Mouse (Mus musculus): ENCODE measurements around the gene Stard8. TPM values are rescaled to one million over a fixed set of nuclear protein-coding genes. Genes with fewer than 3 reads are reported as not detected.

Gene Stard8
- polyA plus RNA-seq, 1 experiment from 2014 or later = 7.7 TPM

- no peak overlapping the region for H3K4me2 ChIP-seq (replicated peaks)
- H3K27ac ChIP-seq = no peak overlapping the region
- whole genome bisulfite sequencing = 50% methylated on average over 4 of the region's 4 CpGs
- H3K4me3 ChIP-seq = no peak overlapping the region
- H3K36me3 ChIP-seq = no peaks in the 10 kb centered on the region
- H3K27me3 ChIP-seq (replicated peaks) = peaks cover 12% of the 10 kb centered on the region
- no peaks in the 10 kb centered on the region for H3K9me3 ChIP-seq
- no peak for ATAC-seq (ENCODE audit: low FRiP score, low read depth)
- no peak overlapping the region for H3K9ac ChIP-seq
- H3K4me1 ChIP-seq = no peaks in the 10 kb centered on the region
Measured at GRCm38 (mm10) chrX:99048111-99048510, 45.1 kb downstream of the Stard8 start.

- H3K4me2 ChIP-seq (replicated peaks) = no peak overlapping the region
- ATAC-seq (ENCODE audit: low FRiP score, low read depth) = no peak
- no peak overlapping the region for H3K9ac ChIP-seq
- no peaks in the 10 kb centered on the region for H3K9me3 ChIP-seq
- WGBS = 66% methylated on average over 5 of the region's 5 CpGs
- no peak overlapping the region for H3K4me3 ChIP-seq
- no peaks in the 10 kb centered on the region for H3K4me1 ChIP-seq
- 0 out of 2 replicates have a peak, but pooled peaks cover 3% of the 10 kb centered on the region for H3K27me3 ChIP-seq (replicated peaks)
- no peak overlapping the region for H3K27ac ChIP-seq
- no peaks in the 10 kb centered on the region for H3K36me3 ChIP-seq
Measured at GRCm38 (mm10) chrX:99049247-99049646, 46.2 kb downstream of the Stard8 start.

GRCm38 (mm10) chrX:99050736-99051481 is 47.9 kb downstream of the Stard8 start:
- no peak for ATAC-seq (ENCODE audit: low FRiP score, low read depth)
- H3K36me3 ChIP-seq = no peaks in the 10 kb centered on the region
- H3K9me3 ChIP-seq = no peaks in the 10 kb centered on the region
- H3K27me3 ChIP-seq (replicated peaks) = no peaks in the 10 kb centered on the region
- H3K4me3 ChIP-seq = no peak overlapping the region
- H3K9ac ChIP-seq = no peak overlapping the region
- no peak overlapping the region for H3K27ac ChIP-seq
- no peaks in the 10 kb centered on the region for H3K4me1 ChIP-seq
- no peak overlapping the region for H3K4me2 ChIP-seq (replicated peaks)
- WGBS = 90% methylated on average over 10 of the region's 10 CpGs

- Histone ChIP-seq H3K4me2 (replicated peaks) (no peak overlapping the region), H3K9me3 (no peaks in the 10 kb centered on the region), H3K4me3 (no peak overlapping the region), H3K9ac (no peak overlapping the region), H3K27ac (no peak overlapping the region), H3K27me3 (replicated peaks) (no peaks in the 10 kb centered on the region), H3K36me3 (no peaks in the 10 kb centered on the region), H3K4me1 (no peaks in the 10 kb centered on the region)
- 88% methylated on average over 7 of the region's 7 CpGs for WGBS
- no peak for ATAC-seq (ENCODE audit: low FRiP score, low read depth)
Measured at GRCm38 (mm10) chrX:99052255-99052654, 49.2 kb downstream of the Stard8 start.

- no peak for ATAC-seq (ENCODE audit: low FRiP score, low read depth)
- no peaks in the 10 kb centered on the region for H3K36me3 ChIP-seq
- H3K9ac ChIP-seq = no peak overlapping the region
- H3K4me3 ChIP-seq = no peak overlapping the region
- no peak overlapping the region for H3K4me2 ChIP-seq (replicated peaks)
- H3K27me3 ChIP-seq (replicated peaks) = no peaks in the 10 kb centered on the region; the same call in 1 of the 2 replicates
- no peaks in the 10 kb centered on the region for H3K4me1 ChIP-seq
- H3K9me3 ChIP-seq = no peaks in the 10 kb centered on the region
- H3K27ac ChIP-seq = no peak overlapping the region
- WGBS = 84% methylated on average over 7 of the region's 7 CpGs
Measured at GRCm38 (mm10) chrX:99054512-99054911, 51.5 kb downstream of the Stard8 start.

GRCm38 (mm10) chrX:99057772-99058440 is 54.9 kb downstream of the Stard8 start:
- no peaks in the 10 kb centered on the region for H3K4me1 ChIP-seq
- ATAC-seq (ENCODE audit: low FRiP score, low read depth) = no peak
- H3K27me3 ChIP-seq (replicated peaks) = no peaks in the 10 kb centered on the region; the same call in 1 of the 2 replicates
- no peak overlapping the region for H3K4me3 ChIP-seq
- 56% methylated on average over 6 of the region's 6 CpGs for WGBS
- H3K9ac ChIP-seq = no peak overlapping the region
- H3K27ac ChIP-seq = no peak overlapping the region
- no peak overlapping the region for H3K4me2 ChIP-seq (replicated peaks)
- no peaks in the 10 kb centered on the region for H3K36me3 ChIP-seq
- no peaks in the 10 kb centered on the region for H3K9me3 ChIP-seq

- 49% methylated on average over 4 of the region's 4 CpGs for whole genome bisulfite sequencing
- Histone ChIP-seq H3K27me3 (replicated peaks) (no peaks in the 10 kb centered on the region; the same call in 1 of the 2 replicates), H3K9me3 (no peaks in the 10 kb centered on the region), H3K4me3 (no peak overlapping the region), H3K4me2 (replicated peaks) (no peak overlapping the region), H3K27ac (no peak overlapping the region), H3K36me3 (no peaks in the 10 kb centered on the region), H3K9ac (no peak overlapping the region), H3K4me1 (no peaks in the 10 kb centered on the region)
- no peak for ATAC-seq (ENCODE audit: low FRiP score, low read depth)
Measured at GRCm38 (mm10) chrX:99059119-99059518, 56.1 kb downstream of the Stard8 start.

- Histone ChIP-seq H3K27ac (no peak overlapping the region), H3K4me3 (no peak overlapping the region), H3K27me3 (replicated peaks) (no peaks in the 10 kb centered on the region; the same call in 1 of the 2 replicates), H3K4me1 (no peaks in the 10 kb centered on the region), H3K36me3 (no peaks in the 10 kb centered on the region), H3K9ac (no peak overlapping the region), H3K9me3 (no peaks in the 10 kb centered on the region), H3K4me2 (replicated peaks) (no peak overlapping the region)
- no peak for ATAC-seq (ENCODE audit: low FRiP score, low read depth)
- WGBS = 91% methylated on average over 9 of the region's 9 CpGs
Measured at GRCm38 (mm10) chrX:99065582-99065981, 62.5 kb downstream of the Stard8 start.

- no peak overlapping the region for H3K4me2 ChIP-seq (replicated peaks)
- H3K9me3 ChIP-seq = no peaks in the 10 kb centered on the region
- no peaks in the 10 kb centered on the region for H3K4me1 ChIP-seq
- H3K4me3 ChIP-seq = no peak overlapping the region
- H3K9ac ChIP-seq = no peak overlapping the region
- 87% methylated on average over 9 of the region's 9 CpGs for WGBS
- no peak overlapping the region for H3K27ac ChIP-seq
- H3K36me3 ChIP-seq = no peaks in the 10 kb centered on the region
- no peaks in the 10 kb centered on the region; the same call in 1 of the 2 replicates for H3K27me3 ChIP-seq (replicated peaks)
- ATAC-seq (ENCODE audit: low FRiP score, low read depth) = no peak
Measured at GRCm38 (mm10) chrX:99066550-99066949, 63.5 kb downstream of the Stard8 start.

GRCm38 (mm10) chrX:99067232-99067631 is 64.2 kb downstream of the Stard8 start:
- Histone ChIP-seq H3K4me1 (no peaks in the 10 kb centered on the region), H3K9me3 (no peaks in the 10 kb centered on the region), H3K27me3 (replicated peaks) (no peaks in the 10 kb centered on the region; the same call in 1 of the 2 replicates), H3K36me3 (no peaks in the 10 kb centered on the region), H3K4me2 (replicated peaks) (no peak overlapping the region), H3K4me3 (no peak overlapping the region), H3K27ac (no peak overlapping the region), H3K9ac (no peak overlapping the region)
- no peak for ATAC-seq (ENCODE audit: low FRiP score, low read depth)
- WGBS = 79% methylated on average over 7 of the region's 7 CpGs

GRCm38 (mm10) chrX:99067671-99068151 is 64.7 kb downstream of the Stard8 start:
- H3K9ac ChIP-seq = no peak overlapping the region
- ATAC-seq (ENCODE audit: low FRiP score, low read depth) = no peak
- no peak overlapping the region for H3K4me3 ChIP-seq
- no peak overlapping the region for H3K4me2 ChIP-seq (replicated peaks)
- 81% methylated on average over 8 of the region's 9 CpGs for WGBS
- H3K4me1 ChIP-seq = no peaks in the 10 kb centered on the region
- H3K27ac ChIP-seq = no peak overlapping the region
- no peaks in the 10 kb centered on the region; the same call in 1 of the 2 replicates for H3K27me3 ChIP-seq (replicated peaks)
- no peaks in the 10 kb centered on the region for H3K36me3 ChIP-seq
- H3K9me3 ChIP-seq = no peaks in the 10 kb centered on the region

- H3K27ac ChIP-seq = no peak overlapping the region
- no peaks in the 10 kb centered on the region for H3K4me1 ChIP-seq
- H3K9me3 ChIP-seq = no peaks in the 10 kb centered on the region
- no peaks in the 10 kb centered on the region for H3K27me3 ChIP-seq (replicated peaks)
- no peak for ATAC-seq (ENCODE audit: low FRiP score, low read depth)
- H3K9ac ChIP-seq = no peak overlapping the region
- H3K4me2 ChIP-seq (replicated peaks) = no peak overlapping the region
- WGBS = 92% methylated on average over 7 of the region's 7 CpGs
- H3K36me3 ChIP-seq = no peaks in the 10 kb centered on the region
- H3K4me3 ChIP-seq = no peak overlapping the region
Measured at GRCm38 (mm10) chrX:99071188-99071587, 68.1 kb downstream of the Stard8 start.
